Mouse (Mus musculus): ENCODE data around the gene Adgrg7.

Gene Adgrg7

GRCm38 (mm10) chr16:56795481-56796139, at the start of gene Adgrg7:
Gene Adgrg7, minus strand, starts transcription at chr16:56795855.
- no peak for DNase-seq (ENCODE audit: low spot score in 2 of 2)

- no peak for DNase-seq (ENCODE audit: low spot score in 2 of 2)
These were observed 47.3 kb upstream of the Adgrg7 start for GRCm38 (mm10) chr16:56842988-56843387.

GRCm38 (mm10) chr16:56833312-56833711, 37.7 kb upstream of the Adgrg7 start:
- no peak for DNase-seq (ENCODE audit: low spot score in 2 of 2)

GRCm38 (mm10) chr16:56831986-56832385, 36.3 kb upstream of the Adgrg7 start:
- no peak for DNase-seq (ENCODE audit: low spot score in 2 of 2)

GRCm38 (mm10) chr16:56801370-56802109, 5.9 kb upstream of the Adgrg7 start:
- DNase-seq (ENCODE audit: low spot score in 2 of 2): no peak

- DNase-seq (ENCODE audit: low spot score in 2 of 2): no peak
These were observed 5.3 kb upstream of the Adgrg7 start for GRCm38 (mm10) chr16:56800946-56801345.

GRCm38 (mm10) chr16:56800469-56800868, 4.8 kb upstream of the Adgrg7 start:
- DNase-seq (ENCODE audit: low spot score in 2 of 2): no peak

GRCm38 (mm10) chr16:56799541-56800029, 3.9 kb upstream of the Adgrg7 start:
- DNase-seq (ENCODE audit: low spot score in 2 of 2): no peak

- DNase-seq (ENCODE audit: low spot score in 2 of 2): no peak
These were observed 3.2 kb upstream of the Adgrg7 start for GRCm38 (mm10) chr16:56798873-56799272.

- no peak for DNase-seq (ENCODE audit: low spot score in 2 of 2)
These were observed 1.1 kb downstream of the Adgrg7 start for GRCm38 (mm10) chr16:56794383-56795144.

- no peak for DNase-seq (ENCODE audit: low spot score in 2 of 2)
These were observed 1.9 kb downstream of the Adgrg7 start for GRCm38 (mm10) chr16:56793778-56794177.

GRCm38 (mm10) chr16:56785943-56786342, 9.7 kb downstream of the Adgrg7 start:
- DNase-seq (ENCODE audit: low spot score in 2 of 2): no peak

- DNase-seq (ENCODE audit: low spot score in 2 of 2): peak in 1 of 2 experiments; percentile 46
These were observed 24.2 kb downstream of the Adgrg7 start for GRCm38 (mm10) chr16:56771163-56772105.

- DNase-seq (ENCODE audit: low spot score in 2 of 2): no peak
These were observed 66.6 kb downstream of the Adgrg7 start for GRCm38 (mm10) chr16:56729060-56729459.

GRCm38 (mm10) chr16:56724927-56725326, 70.7 kb downstream of the Adgrg7 start:
- no peak for DNase-seq (ENCODE audit: low spot score in 2 of 2)

GRCm38 (mm10) chr16:56722357-56722756, 73.3 kb downstream of the Adgrg7 start:
- DNase-seq (ENCODE audit: low spot score in 2 of 2): no peak

- no peak for DNase-seq (ENCODE audit: low spot score in 2 of 2)
These were observed 76.6 kb downstream of the Adgrg7 start for GRCm38 (mm10) chr16:56719031-56719430.

- peak; percentile 98 for DNase-seq (ENCODE audit: low spot score in 2 of 2)
These were observed 78.1 kb downstream of the Adgrg7 start, which contains the start of gene Tfg for GRCm38 (mm10) chr16:56717224-56718200. Gene Tfg, minus strand, starts transcription at chr16:56717450.

GRCm38 (mm10) chr16:56716557-56717179, 79.0 kb downstream of the Adgrg7 start:
- DNase-seq (ENCODE audit: low spot score in 2 of 2): peak; percentile 14 to 23
